Mouse (Mus musculus) layer of hippocampus, adult 9-10 months (tissue): ENCODE results near the gene Tom1l2.

Experiments used
- DNase-seq: peaks from one replicate; pipeline ENCODE4 v3.0.0; 2022; ENCODE audit warnings: low spot score

Gene Tom1l2

DNA sequence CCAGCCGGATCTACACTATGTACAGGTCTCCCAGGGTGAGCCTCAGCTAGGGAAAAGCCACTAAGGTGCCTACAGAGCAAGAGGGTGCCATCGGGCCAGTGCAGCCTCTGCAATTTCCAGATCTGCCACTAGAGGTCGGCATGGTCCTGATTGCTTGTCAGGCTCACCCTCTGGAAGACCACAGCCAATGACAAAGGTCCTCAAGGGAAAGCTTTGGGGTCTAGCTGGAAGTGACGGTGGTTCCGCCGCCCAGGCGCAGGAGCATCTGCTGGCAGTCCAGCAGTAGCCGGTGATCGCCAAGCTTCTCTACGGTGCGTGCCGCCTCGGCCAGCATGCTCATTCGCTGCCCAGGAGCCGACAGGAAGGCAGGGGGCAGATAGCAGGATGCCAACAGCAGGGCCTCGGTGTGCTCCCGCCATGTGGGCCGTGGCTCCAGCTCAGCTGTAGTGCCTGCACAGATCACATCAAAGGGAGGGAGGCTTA lies 153.0 kb downstream of the Tom1l2 start:
- DNase-seq: peak; percentile 94

GRCm38 (mm10) chr11:60198651-60199050 lies 154.1 kb downstream of the Tom1l2 start:
- DNase-seq: no peak

DNA sequence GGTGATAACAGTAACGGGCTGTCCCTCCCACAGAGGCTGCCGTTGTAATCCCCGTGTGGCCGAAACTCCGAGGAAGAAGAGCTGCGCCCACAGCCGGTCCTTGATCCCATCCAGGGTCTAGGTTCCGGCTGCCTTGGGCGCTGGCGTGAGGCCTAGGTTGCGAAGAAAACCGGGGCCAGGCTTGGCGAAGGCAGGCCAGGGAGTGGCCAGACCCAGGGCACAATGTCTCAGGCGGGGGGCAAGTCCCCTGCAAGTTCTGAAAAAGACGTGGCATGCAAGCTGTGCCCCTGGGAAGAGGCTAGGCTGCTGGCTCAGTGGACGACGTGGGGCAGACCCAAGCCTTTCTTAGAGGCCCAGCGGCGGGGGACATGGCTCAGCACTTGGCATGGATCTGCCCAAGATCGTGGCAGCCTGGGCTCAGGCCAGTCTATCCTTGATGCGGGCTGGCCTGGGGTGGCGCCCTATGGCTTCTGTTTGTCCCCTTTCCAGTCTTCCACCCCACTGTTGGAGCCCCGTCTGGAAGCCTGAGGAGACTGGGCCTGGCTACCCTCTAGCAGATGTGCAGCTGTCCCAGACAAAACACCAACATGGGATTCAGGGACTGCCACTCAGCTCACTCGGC lies 154.6 kb downstream of the Tom1l2 start:
- DNase-seq: no peak

- no peak for DNase-seq
Measured at GRCm38 (mm10) chr11:60196344-60196743, 156.4 kb downstream of the Tom1l2 start.

DNA sequence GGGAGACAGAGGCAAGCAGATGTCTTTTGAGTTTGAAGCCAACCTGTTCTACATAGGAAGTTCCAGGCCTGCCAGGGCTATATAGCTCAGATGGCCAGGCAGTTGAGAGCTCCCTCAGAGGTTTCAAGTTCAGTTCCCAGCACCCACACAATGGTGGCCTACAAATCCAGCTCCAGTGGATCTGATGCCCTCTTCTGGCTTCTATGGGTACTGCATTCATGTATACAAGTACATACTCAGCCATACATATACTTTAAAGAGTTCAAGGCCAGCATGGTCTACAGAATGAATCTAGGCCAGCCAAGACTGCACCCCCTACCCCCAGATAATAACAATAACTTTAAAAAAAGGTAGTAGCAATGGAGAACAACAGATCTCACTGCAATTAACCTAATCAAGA lies 157.6 kb downstream of the Tom1l2 start:
- no peak for DNase-seq

GRCm38 (mm10) chr11:60193556-60193955 lies 159.1 kb downstream of the Tom1l2 start:
- no peak for DNase-seq

DNA sequence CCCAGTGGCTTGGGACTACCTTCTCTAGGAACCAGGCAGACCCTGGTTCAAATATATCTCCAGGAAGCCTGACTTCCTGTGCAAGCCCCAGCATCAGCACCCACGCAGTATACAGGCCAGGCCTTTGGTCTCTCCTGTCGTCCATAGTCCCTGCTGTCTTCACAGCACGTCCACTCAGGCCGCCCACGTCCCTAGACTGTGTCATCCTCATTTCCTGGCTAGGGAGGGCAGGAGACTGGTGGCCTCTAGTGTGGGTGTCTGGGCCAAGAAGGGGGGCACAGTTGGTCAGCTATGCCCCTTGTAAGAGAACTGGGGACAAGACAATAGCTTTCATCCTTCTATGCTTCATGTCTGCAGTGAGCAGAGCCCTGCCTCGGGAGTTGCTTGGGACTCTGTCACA lies 160.2 kb downstream of the Tom1l2 start:
- no peak for DNase-seq

GRCm38 (mm10) chr11:60190055-60190641 lies 162.6 kb downstream of the Tom1l2 start:
- DNase-seq: no peak

- no peak for DNase-seq
Measured at GRCm38 (mm10) chr11:60189501-60190040, 163.1 kb downstream of the Tom1l2 start.

DNA sequence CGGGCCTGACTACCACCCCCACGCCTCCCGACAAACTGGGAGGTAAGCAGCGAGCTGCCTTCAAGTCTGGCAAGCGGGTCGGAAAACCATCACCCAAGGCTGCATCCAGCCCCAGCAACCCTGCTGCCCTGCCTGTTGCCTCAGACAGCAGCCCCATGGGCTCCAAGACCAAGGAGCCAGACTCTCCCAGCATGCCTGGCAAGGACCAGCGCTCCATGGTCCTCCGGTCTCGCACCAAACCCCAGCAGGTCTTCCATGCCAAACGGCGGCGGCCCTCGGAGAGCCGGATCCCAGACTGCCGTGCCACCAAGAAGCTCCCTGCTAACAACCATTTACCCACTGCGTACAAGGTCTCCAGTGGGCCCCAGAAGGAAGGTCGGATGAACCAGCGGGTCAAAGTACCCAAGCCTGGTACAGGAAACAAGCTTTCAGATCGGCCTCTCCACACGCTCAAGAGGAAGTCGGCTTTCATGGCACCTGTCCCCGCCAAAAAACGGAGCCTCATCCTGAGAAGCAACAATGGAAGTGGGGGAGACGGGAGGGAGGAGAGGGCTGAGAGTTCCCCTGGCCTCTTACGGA lies 164.3 kb downstream of the Tom1l2 start:
- DNase-seq: no peak

GRCm38 (mm10) chr11:60187070-60187469 lies 165.6 kb downstream of the Tom1l2 start:
- DNase-seq: no peak

GRCm38 (mm10) chr11:60185396-60186231 lies 167.1 kb downstream of the Tom1l2 start:
- no peak for DNase-seq

- DNase-seq: no peak
Measured at GRCm38 (mm10) chr11:60184346-60185325, 168.1 kb downstream of the Tom1l2 start.

GRCm38 (mm10) chr11:60182741-60183140 lies 170.0 kb downstream of the Tom1l2 start:
- no peak for DNase-seq

- no peak for DNase-seq
Measured at GRCm38 (mm10) chr11:60182116-60182670, 170.5 kb downstream of the Tom1l2 start.

GRCm38 (mm10) chr11:60178506-60178905 lies 174.2 kb downstream of the Tom1l2 start:
- no peak for DNase-seq

DNA sequence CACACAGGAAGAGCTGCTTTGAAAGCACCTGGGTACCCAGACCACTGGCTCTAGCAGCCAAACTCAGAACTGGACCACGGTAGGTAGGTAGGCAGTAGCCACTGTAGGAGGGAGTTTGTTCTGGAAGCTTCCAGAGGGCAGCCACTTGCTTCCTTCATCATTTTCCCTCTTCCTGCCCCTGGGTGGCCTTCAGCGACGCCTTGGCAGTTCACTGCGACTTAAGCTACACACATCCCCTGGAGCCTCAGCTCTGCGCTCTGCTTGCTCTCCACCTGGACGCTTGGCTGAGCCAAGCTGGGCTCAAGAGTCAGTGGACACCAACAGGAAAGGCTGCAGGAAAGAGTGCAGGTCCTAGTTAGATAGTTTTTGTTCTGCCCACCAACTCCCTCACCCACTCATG lies 174.7 kb downstream of the Tom1l2 start:
- no peak for DNase-seq

- DNase-seq: no peak
Measured at GRCm38 (mm10) chr11:60176975-60177657, 175.6 kb downstream of the Tom1l2 start.
